Mouse (Mus musculus) lung, postnatal 14 days (tissue): ENCODE data around the gene Spint4.
A peak's percentile ranks its signal among the peaks of the same experiment; 100 is the strongest.
"Not testable (repeated sequence)": the region's sequence is repeated elsewhere in the genome, so short reads cannot be mapped to it uniquely, and the experiment has no call there.

ENCODE experiments used
- DNase-seq: peaks from one replicate; pipeline ENCODE4 v3.0.0; 2021

The Spint4 gene

GRCm38 (mm10) chr2:164698201-164698600, at the start of gene Spint4:
TSS of gene Spint4 (plus strand) at chr2:164698501.
- no peak for DNase-seq

GRCm38 (mm10) chr2:164655858-164656257, 42.4 kb upstream of the Spint4 start, which contains the start of gene Wfdc10:
TSS of gene Wfdc10 (plus strand) at chr2:164656046.
- DNase-seq, result peak; percentile 67

DNA sequence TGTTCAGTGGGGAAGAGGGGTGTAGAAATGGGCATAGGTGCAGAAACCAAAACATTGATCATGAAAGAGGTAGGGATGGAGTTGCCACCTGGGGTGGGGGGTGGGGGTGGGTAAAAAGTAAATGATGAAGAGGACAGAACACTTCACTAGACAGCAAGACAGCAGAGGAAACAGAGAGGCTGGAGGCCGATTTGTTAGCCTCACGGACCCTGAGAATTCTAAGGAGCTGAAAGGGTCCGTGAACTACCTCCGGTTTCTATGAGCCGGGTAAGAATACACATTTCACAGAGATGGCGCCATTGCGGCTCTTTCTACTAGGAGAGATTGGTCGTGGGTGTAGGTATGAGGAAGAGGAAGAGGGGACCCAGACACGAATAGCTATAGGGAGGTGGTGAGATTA, 41.8 kb upstream of the Spint4 start, which contains the start of gene Wfdc9:
Gene Wfdc9, minus strand, starts transcription at position 101 of the 400 bp plus-strand sequence.
- no peak for DNase-seq

GRCm38 (mm10) chr2:164664851-164665250, 33.5 kb upstream of the Spint4 start:
- no peak for DNase-seq

DNA sequence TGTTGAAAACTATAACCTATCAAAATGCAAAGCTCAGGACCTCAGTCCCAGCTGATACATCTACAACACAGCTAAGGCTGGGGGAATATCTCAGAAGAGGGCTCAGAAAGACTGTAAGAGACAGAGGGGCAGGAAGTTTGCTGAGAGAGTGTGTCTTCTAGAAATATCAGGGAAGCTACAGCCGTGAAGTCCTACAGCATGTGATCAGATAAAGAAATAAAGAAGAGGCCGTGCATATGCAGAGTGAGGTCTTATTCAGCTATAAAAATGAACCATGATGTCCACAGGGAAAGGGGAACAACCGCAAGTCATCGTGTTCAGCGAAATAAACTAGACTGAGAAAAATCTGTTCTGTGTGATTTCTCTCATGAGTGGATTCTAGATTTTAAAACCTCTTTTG, 28.0 kb upstream of the Spint4 start:
- no peak for DNase-seq

- DNase-seq, result no peak
These were observed 27.4 kb upstream of the Spint4 start for GRCm38 (mm10) chr2:164670938-164671337.

- no peak for DNase-seq
These were observed 24.3 kb upstream of the Spint4 start, which contains the start of gene Wfdc11 for GRCm38 (mm10) chr2:164673987-164674386. TSS of gene Wfdc11 (minus strand) at chr2:164674087.

DNA sequence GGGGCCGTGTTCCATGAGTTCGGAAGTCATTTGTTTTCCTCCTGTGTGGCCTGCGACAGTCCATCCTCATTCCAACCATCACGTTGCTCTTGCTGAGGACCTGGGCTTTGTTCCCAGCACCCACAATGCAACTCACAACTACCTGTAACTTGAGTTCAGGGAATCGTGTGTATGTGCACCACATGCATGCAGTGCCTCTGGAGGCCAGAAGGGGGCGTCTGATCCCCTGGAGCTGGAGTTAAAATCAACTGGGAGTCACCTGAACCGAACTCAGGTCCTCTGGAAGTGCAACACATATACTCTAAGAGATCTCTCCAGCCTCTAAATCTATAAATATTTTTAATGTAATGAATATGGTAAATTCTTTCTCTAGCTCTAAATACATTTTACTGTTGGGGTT, 22.2 kb upstream of the Spint4 start:
- DNase-seq, result no peak

- no peak for DNase-seq
These were observed 21.2 kb upstream of the Spint4 start for GRCm38 (mm10) chr2:164676916-164677685.

GRCm38 (mm10) chr2:164678848-164679625, 19.3 kb upstream of the Spint4 start:
- peak; percentile 82 for DNase-seq

GRCm38 (mm10) chr2:164679906-164680305, 18.4 kb upstream of the Spint4 start:
- peak; percentile 46 for DNase-seq

- no peak for DNase-seq
These were observed 13.5 kb upstream of the Spint4 start, which contains the start of gene Wfdc13 for GRCm38 (mm10) chr2:164684807-164685206. TSS of gene Wfdc13 (plus strand) at chr2:164685107.

DNA sequence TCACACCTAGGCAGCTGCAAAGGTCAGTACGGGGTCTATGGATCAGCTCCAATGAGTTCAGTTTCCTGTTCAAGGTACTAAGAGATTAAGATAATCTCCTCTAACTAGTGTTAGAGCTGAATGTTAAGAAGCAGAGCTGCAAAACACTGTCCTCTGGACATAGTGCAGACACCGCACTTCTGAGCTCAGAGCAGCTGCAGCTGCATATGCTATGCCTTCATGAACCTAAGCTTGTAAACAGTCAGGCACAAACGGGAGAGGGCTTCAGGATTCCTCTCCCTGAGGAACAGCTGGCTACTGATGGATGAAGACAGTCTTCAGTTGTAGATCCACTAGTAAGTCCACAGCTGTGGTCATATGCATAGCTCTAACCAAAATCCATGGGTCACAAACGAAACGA, 2.7 kb downstream of the Spint4 start:
- DNase-seq, result no peak

DNA sequence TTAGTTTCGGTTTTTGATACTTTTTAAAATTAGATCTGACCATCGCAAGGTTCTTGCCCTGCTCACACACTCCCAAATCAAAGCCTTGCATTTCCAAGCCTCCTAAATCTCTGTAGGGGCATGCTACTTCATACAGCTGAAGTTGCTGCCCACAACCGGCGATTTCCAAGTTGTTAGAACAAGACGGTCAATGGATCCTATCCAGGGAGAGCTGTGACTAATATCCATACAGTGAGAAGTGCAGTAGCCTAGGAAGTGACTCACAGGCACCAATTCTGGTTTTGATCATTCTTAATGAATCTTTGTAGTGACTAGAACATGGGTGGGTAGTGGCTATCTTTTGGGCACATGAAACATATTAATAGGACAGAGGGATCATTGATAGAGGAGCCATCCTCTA, 3.5 kb downstream of the Spint4 start:
- no peak for DNase-seq

GRCm38 (mm10) chr2:164704235-164704634, 5.9 kb downstream of the Spint4 start:
- no peak for DNase-seq

- no peak for DNase-seq
These were observed 7.0 kb downstream of the Spint4 start for GRCm38 (mm10) chr2:164705328-164705727.

- no peak for DNase-seq
These were observed 7.7 kb downstream of the Spint4 start for GRCm38 (mm10) chr2:164705991-164706390.

- no peak for DNase-seq
These were observed 16.7 kb downstream of the Spint4 start, which contains the start of gene Spint5 for GRCm38 (mm10) chr2:164715005-164715404. TSS of gene Spint5 (plus strand) at chr2:164715305.

DNA sequence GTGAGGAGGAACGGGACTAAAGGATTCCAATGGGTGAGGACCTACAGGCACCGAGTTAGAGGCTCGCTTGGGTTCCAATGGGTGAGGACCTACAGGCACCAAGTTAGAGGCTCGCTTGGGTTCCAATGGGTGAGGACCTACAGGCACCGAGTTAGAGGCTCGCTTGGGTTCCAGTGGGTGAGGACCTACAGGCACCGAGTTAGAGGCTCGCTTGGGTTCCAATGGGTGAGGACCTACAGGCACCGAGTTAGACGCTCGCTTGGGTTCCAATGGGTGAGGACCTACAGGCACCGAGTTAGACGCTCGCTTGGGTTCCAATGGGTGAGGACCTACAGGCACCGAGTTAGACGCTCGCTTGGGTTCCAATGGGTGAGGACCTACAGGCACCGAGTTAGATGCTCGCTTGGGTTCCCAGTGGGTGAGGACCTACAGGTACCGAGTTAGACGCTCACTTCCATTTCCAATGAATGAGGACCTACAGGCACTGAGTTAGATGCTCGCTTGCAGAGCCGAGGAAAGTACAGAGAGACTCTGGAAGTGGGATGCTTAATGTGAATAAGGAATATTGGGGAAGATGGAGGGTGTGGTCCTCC, 18.0 kb downstream of the Spint4 start:
- DNase-seq, result not testable (repeated sequence)

- DNase-seq, result no peak
These were observed 25.0 kb downstream of the Spint4 start for GRCm38 (mm10) chr2:164723276-164723675.

DNA sequence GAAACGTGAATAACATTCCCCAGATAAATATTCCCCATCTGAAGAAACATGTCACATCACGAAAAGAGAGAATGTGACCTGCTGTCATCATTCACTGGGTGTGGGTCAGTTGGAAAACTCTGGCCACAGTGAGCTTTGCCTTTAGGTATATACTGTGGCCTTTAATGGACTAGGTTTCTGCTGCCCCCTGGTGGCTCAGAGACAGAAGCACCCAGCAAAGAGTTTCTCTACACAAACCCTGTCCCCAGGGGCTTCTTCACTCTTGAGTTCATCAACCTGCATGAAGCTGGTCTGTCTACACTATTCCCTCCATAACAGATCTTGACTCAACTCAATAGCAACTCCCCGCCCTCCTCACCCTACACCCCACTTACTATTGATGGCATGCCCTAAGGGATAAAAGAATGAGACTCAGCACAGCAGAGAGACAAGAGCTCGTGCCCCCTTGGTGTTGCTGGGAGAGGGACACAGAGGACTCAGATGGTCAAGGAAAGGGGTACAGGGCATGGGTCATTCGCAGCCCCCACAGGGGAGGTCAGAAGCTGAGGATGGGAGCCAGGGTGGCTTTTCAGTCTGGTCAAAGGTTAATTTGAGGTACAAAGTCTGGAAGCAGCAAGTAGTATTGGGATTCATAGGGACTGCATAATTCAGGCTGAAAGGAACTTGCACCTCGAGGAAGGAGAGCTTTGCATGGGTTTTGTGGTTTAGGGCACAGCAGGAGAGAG, 27.8 kb downstream of the Spint4 start:
- peak; percentile 81 for DNase-seq

DNA sequence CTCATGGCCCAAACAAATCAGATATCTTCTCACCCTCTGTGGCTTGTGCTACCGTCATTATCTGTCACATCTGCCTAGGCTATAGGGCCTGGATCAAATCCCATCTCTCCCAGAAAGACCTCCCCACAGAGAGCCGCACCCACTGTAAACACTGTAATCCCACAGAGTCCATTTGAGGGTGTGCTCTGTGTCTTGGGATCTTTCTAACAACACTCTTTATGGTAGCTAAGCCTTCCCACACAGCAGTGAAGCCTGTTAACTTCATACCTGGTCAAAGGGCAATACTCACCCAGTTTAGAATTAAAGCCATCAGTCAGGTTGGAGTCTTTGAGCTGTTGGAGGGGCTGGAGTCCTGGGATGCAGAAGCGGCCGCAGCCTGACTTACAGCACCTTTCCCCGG, 33.4 kb downstream of the Spint4 start:
- no peak for DNase-seq

GRCm38 (mm10) chr2:164733259-164733658, 35.0 kb downstream of the Spint4 start:
- no peak for DNase-seq
